Mouse (Mus musculus) midbrain, embryonic 16.5 days (tissue): ENCODE measurements around the gene Slc24a2. TPM values are rescaled to one million over a fixed set of nuclear protein-coding genes. Genes with fewer than 3 reads are reported as not detected.

Source experiments
- ATAC-seq: fragments of 200-750 bp; cut with Nextera tagmentation; 2 replicates; pipeline ENCODE4 v1.8.0; 2017; ENCODE audit warnings: moderate TSS enrichment
- H3K27ac ChIP-seq: fragments of 300-500 bp; sonication (generic); 2 replicates; pipeline ENCODE4 v1.5.1; 2014; ENCODE audit warnings: mild to moderate bottlenecking, low read length, mixed read lengths
- H3K27me3 ChIP-seq: fragments of 300-500 bp; sonication (generic); 2 replicates; pipeline ENCODE4 v1.6.1; 2014; ENCODE audit warnings: low read depth, low read length, mixed read lengths; ENCODE audit not compliant: control insufficient read depth, insufficient read depth
- H3K36me3 ChIP-seq: fragments of 300-500 bp; sonication (generic); 2 replicates; pipeline ENCODE4 v1.6.1; 2014; ENCODE audit warnings: mild to moderate bottlenecking, low read length, moderate library complexity, mixed read lengths; ENCODE audit not compliant: control insufficient read depth, insufficient read depth
- H3K4me1 ChIP-seq: fragments of 300-500 bp; sonication (generic); 2 replicates; pipeline ENCODE4 v1.6.1; 2014; ENCODE audit warnings: mild to moderate bottlenecking, low read length, mixed read lengths; ENCODE audit not compliant: control insufficient read depth, insufficient read depth
- H3K4me2 ChIP-seq: fragments of 300-500 bp; sonication (generic); 2 replicates; pipeline ENCODE4 v1.6.1; 2014; ENCODE audit warnings: mild to moderate bottlenecking, low read length, mixed read lengths
- H3K4me3 ChIP-seq: fragments of 300-500 bp; sonication (generic); 2 replicates; pipeline ENCODE4 v1.5.1; 2014; ENCODE audit warnings: low read depth, mild to moderate bottlenecking, low read length, moderate library complexity, mixed read lengths
- H3K9ac ChIP-seq: fragments of 300-500 bp; sonication (generic); 2 replicates; pipeline ENCODE4 v1.6.1; 2014; ENCODE audit warnings: low read depth, low read length, mixed read lengths
- H3K9me3 ChIP-seq: fragments of 300-500 bp; sonication (generic); replicated peaks from 2 replicates; pipeline ENCODE4 v1.6.1; 2014; ENCODE audit warnings: mild to moderate bottlenecking, low read length, mixed read lengths; ENCODE audit not compliant: control insufficient read depth, poor library complexity, severe bottlenecking
- WGBS: fragments of 180-500 bp; shearing (Covaris S2); extraction: QIAGEN DNeasy Blood & Tissue Kit; methylation state at CpG from one replicate; pipeline ENCODE4 v1.1.7; 2014; 5-methylcytosine and 5-hydroxymethylcytosine counted together
- polyA plus RNA-seq: library from polyadenylated mRNA; unstranded; fragments of >200 nt; fragmentation: Nextera tagmentation; extraction: Ambion mirVana; gene quantifications from 2 replicates; pipeline ENCODE4 v1.2.1, GENCODE M21; 2015

The Slc24a2 gene
- polyA plus RNA-seq, 1 experiment from 2014 or later, result 4.5 TPM

DNA sequence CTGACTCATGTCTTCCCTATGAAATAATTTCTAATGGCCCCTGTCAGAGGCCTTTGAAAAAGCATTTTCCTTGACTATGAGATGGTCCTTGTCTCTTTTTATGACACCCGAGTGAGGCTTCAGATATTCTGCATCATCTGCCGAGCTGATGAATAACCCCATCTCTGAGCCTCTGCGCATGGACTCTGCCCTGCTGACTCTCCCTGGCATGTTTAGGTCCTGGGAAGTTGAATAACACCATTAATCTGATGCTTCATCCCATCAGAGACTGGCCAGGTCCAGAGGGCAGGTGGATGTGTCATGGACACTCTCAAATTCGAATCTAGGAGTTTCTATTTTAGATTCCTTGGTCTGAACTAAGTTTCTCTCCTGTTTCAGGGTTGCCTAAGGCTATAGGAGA, 242.4 kb downstream of the Slc24a2 start:
- H3K9me3 ChIP-seq, result no peaks in the 10 kb centered on the region; the same call in 1 of the 2 replicates
- H3K9ac ChIP-seq, result no peak overlapping the region
- WGBS, result 97% methylated on average over 4 of the region's 4 CpGs
- H3K36me3 ChIP-seq, result no peaks in the 10 kb centered on the region
- no peak overlapping the region for H3K4me3 ChIP-seq
- H3K27ac ChIP-seq, result no peak overlapping the region
- H3K27me3 ChIP-seq, result no peaks in the 10 kb centered on the region
- H3K4me2 ChIP-seq, result no peak overlapping the region
- no peak for ATAC-seq
- H3K4me1 ChIP-seq, result no peaks in the 10 kb centered on the region

DNA sequence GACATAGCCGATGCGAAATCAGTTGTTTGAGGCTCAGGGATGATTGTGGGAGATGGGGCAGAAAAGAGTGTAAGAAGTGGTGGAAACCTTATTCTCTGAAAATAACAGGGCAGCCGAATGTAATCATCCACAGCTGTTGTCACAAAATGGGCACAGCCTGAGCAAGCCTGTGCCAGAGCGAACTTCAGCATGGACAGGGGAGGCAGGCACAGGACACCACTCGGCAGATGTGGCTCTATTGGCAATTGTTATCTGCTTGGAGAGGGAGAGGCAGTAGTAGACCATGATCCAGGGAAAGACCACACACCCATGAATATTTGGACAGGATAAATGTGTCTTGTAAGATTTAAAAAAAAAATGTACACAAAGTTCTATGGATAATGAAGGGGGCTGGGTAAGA, 253.0 kb downstream of the Slc24a2 start:
- no peak overlapping the region for H3K9ac ChIP-seq
- no peaks in the 10 kb centered on the region for H3K4me1 ChIP-seq

DNA sequence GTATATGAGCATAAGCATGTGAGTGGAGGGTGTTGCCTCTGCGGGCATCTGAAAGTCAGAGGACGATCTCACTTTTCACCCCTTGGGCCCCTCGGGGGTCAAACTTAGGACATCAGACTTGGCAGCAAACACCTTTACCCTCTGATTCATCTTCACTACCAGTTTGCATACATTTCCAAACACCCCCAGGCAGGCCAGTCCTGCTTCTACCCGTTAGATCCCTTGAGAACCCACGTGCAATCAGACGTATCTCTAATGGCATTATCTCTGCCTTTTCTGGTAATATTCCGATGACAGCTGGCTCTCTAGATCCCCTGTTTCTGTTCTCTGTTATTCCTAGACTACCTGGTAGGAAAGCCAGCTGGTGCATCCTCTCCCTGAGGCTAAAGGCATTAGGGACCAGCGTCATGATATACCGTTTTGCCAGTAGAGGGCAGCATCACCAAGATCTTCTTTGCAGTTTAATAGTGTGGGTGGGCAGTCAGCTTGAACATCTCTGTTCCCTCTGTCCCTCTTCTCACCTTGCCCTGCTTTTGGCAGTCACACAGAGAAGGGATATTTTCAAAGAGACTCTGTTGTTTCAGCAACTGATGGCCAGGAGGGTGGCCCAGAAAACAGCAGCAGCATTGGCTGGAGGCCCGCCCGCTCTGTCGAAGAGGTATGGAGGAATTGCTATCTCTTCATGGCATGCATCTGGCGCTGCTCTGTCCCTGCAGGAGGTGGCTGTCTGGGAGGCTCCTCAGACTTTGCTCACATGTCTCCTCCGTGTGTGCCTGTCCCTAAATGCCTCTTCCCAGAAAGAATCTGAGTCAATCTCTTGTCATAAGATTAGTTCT, 272.5 kb downstream of the Slc24a2 start:
- no peaks in the 10 kb centered on the region for H3K27me3 ChIP-seq
- H3K4me2 ChIP-seq, result peak overlapping the region; percentile 33
- H3K9me3 ChIP-seq, result no peaks in the 10 kb centered on the region
- H3K27ac ChIP-seq, result no peak overlapping the region; the same call in 1 of the 2 replicates
- ATAC-seq, result peak; percentile 87
- H3K36me3 ChIP-seq, result no peaks in the 10 kb centered on the region
- no peaks in the 10 kb centered on the region for H3K4me1 ChIP-seq
- H3K9ac ChIP-seq, result no peak overlapping the region
- 43% methylated on average over 14 of the region's 14 CpGs for WGBS
- no peak overlapping the region for H3K4me3 ChIP-seq

More for the DNA sequence above, 253.0 kb downstream of the Slc24a2 start:
- WGBS, result 88% methylated on average over 5 of the region's 5 CpGs
- no peaks in the 10 kb centered on the region for H3K9me3 ChIP-seq
- H3K36me3 ChIP-seq, result no peaks in the 10 kb centered on the region
- H3K27me3 ChIP-seq, result no peaks in the 10 kb centered on the region
- H3K4me3 ChIP-seq, result no peak overlapping the region
- no peak overlapping the region for H3K27ac ChIP-seq
- H3K4me2 ChIP-seq, result no peak overlapping the region
- ATAC-seq, result no peak

DNA sequence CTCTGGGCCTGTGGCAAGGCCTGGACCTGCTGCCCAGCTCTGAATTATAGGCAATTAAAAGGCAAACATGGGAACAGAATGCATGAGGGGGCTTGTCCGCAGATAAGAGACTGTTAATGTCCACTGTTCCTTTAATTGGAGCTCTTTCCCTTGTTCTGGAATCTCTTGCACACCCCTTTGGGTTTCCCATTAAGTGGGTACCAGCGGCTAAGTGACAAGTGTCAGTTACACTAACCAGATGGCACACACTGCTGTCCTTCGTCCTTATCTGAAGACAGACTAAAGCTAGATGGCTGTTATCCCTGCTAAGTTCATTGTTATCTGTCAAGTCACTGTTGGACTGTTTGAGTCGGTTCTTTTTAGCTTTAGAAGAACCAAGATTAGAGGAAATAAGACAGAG, 274.8 kb downstream of the Slc24a2 start:
- H3K4me3 ChIP-seq, result no peak overlapping the region
- no peaks in the 10 kb centered on the region for H3K27me3 ChIP-seq
- no peaks in the 10 kb centered on the region for H3K4me1 ChIP-seq
- no peak for ATAC-seq
- WGBS, result 77% methylated on average over 4 of the region's 4 CpGs
- H3K9me3 ChIP-seq, result no peaks in the 10 kb centered on the region
- no peak overlapping the region for H3K9ac ChIP-seq
- no peak overlapping the region for H3K4me2 ChIP-seq
- no peaks in the 10 kb centered on the region for H3K36me3 ChIP-seq
- H3K27ac ChIP-seq, result no peak overlapping the region

DNA sequence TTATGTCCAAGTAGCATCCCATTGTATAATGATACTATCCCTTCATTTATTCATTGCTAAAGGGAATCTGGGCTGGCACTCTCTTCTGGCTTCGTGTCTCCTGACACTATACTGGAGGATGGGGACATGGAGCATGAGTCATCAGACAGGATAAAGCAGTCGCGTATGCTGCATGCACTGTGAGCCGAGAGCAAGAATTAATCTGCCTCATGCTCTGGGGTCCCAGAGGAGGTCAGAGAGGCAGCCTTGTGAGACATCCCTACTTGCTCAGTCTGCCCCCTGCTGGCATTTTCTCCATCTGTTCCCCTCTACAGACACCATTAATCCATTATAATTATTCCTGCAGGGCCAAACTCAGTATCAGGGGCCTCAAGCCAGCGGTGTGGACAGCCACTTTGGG, 276.8 kb downstream of the Slc24a2 start:
- Histone ChIP-seq H3K4me3 (no peak overlapping the region), H3K27me3 (no peaks in the 10 kb centered on the region), H3K9ac (no peak overlapping the region), H3K36me3 (no peaks in the 10 kb centered on the region), H3K27ac (no peak overlapping the region), H3K4me1 (no peaks in the 10 kb centered on the region), H3K9me3 (no peaks in the 10 kb centered on the region), H3K4me2 (no peak overlapping the region)
- 32% methylated on average over 5 of the region's 5 CpGs for WGBS
- ATAC-seq, result no peak; the same call in 1 of the 2 replicates

DNA sequence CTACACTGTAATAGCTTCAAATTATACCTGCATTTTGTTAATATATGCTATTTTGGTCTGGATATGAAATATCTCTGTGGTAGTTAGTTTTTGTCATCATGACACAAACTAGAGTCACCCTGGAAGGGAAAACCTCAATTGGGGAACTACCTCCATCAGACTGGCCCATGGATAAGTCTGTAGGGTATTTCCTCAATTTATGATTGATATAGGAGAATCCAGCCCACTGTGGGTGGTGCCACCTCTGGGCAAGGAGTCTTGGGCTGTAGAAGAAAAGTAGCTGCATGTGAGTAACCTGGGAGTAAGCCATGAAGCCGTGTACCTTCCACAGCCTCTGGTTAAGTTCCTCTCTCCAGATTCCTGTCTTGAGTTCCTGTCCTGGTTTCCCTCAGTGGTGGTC, 281.5 kb downstream of the Slc24a2 start:
- no peak overlapping the region for H3K4me2 ChIP-seq
- no peaks in the 10 kb centered on the region for H3K4me1 ChIP-seq
- H3K36me3 ChIP-seq, result no peaks in the 10 kb centered on the region
- no peaks in the 10 kb centered on the region for H3K9me3 ChIP-seq
- H3K27me3 ChIP-seq, result no peaks in the 10 kb centered on the region
- no peak overlapping the region for H3K4me3 ChIP-seq
- 96% methylated on average over 1 of the region's 1 CpGs for WGBS
- no peak overlapping the region for H3K27ac ChIP-seq
- H3K9ac ChIP-seq, result no peak overlapping the region
- no peak for ATAC-seq

DNA sequence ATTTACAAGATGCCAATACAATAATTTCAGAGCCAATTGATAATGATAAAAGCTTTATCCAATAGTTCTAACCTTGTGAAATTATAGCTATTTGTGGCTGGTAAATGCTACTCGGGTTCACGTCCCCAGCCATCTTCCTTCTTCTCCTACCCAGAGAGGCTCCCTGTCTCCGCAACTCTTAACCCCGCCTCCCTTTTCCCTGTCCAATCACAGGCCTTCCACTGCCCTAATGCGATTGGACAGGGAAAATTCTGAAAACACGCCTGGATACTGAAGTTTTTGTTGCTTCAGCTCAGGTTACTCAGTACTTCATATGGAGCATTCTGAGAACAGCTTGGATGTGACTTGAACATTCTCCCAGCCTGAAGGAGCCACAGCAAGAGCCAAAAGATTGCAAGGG, 287.0 kb downstream of the Slc24a2 start:
- H3K9ac ChIP-seq, result no peak overlapping the region
- no peaks in the 10 kb centered on the region for H3K36me3 ChIP-seq
- no peak overlapping the region for H3K4me2 ChIP-seq
- WGBS, result 65% methylated on average over 6 of the region's 6 CpGs
- H3K27me3 ChIP-seq, result no peaks in the 10 kb centered on the region
- no peaks in the 10 kb centered on the region for H3K4me1 ChIP-seq
- no peak overlapping the region for H3K27ac ChIP-seq
- no peaks in the 10 kb centered on the region for H3K9me3 ChIP-seq
- no peak overlapping the region for H3K4me3 ChIP-seq
- no peak for ATAC-seq

DNA sequence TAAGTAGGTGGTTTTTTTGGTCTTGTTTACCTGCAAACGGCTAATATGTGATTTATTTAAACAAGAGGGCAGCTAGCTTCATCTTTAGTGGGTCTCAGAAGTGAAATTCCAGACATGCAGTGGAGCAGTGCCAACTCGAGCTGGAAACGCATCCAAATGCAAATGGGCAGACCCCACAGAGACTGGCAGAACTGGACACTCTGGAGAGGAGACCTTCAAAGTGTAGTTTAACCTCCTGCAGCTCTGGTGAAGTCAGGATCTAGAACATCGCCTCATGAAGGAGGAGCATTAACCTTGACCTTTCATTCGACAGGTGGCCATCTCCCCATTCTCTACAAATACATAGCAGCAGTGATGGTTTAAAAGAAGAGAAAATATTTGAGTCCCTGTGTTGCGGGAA, 287.6 kb downstream of the Slc24a2 start:
- Histone ChIP-seq H3K4me2 (no peak overlapping the region), H3K4me1 (no peaks in the 10 kb centered on the region), H3K27ac (no peak overlapping the region), H3K4me3 (no peak overlapping the region), H3K36me3 (no peaks in the 10 kb centered on the region), H3K9me3 (no peaks in the 10 kb centered on the region), H3K27me3 (no peaks in the 10 kb centered on the region), H3K9ac (no peak overlapping the region)
- ATAC-seq, result no peak
- 82% methylated on average over 6 of the region's 6 CpGs for WGBS

DNA sequence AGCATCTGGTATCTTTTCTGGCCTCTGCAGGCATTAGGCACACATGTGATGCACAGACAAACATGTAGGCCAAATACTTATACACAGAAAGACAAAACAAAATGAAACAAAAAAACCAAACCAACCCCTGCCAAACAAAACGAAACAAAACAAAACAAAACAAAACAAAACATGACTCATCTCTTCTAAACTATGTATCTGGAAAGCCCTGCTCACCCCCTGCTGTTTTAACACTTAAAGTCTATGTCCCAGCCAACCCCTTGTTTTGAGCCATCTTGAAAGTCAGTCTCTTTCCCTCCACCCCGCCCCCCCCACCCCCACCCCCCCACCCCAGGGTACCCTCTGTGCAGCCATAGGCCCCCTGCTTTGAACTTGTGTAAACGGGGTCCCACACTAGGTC, 293.6 kb downstream of the Slc24a2 start:
- Histone ChIP-seq H3K9ac (no peak overlapping the region), H3K9me3 (no peaks in the 10 kb centered on the region), H3K27ac (no peak overlapping the region), H3K36me3 (0 out of 2 replicates have a peak, but pooled peaks cover 2% of the 10 kb centered on the region), H3K27me3 (no peaks in the 10 kb centered on the region), H3K4me1 (no peaks in the 10 kb centered on the region), H3K4me2 (no peak overlapping the region), H3K4me3 (no peak overlapping the region)
- WGBS, result 69% methylated on average over 3 of the region's 3 CpGs
- no peak for ATAC-seq
